Mouse (Mus musculus) embryonic fibroblast, embryonic 13.5 days (primary cell): ENCODE measurements around the gene Rab40c.

Experiments used
- CTCF ChIP-seq: IDR thresholded peaks from 2 replicates; pipeline ENCODE4 v1.5.1; 2011; ENCODE audit warnings: mild to moderate bottlenecking, control low read depth, low read length, moderate library complexity, borderline replicate concordance; ENCODE audit not compliant: insufficient read depth
- POLR2A ChIP-seq: IDR thresholded peaks from 2 replicates; pipeline ENCODE4 v1.6.1; 2011; ENCODE audit warnings: low read depth, mild to moderate bottlenecking, control low read depth, low read length, moderate library complexity

DNA sequence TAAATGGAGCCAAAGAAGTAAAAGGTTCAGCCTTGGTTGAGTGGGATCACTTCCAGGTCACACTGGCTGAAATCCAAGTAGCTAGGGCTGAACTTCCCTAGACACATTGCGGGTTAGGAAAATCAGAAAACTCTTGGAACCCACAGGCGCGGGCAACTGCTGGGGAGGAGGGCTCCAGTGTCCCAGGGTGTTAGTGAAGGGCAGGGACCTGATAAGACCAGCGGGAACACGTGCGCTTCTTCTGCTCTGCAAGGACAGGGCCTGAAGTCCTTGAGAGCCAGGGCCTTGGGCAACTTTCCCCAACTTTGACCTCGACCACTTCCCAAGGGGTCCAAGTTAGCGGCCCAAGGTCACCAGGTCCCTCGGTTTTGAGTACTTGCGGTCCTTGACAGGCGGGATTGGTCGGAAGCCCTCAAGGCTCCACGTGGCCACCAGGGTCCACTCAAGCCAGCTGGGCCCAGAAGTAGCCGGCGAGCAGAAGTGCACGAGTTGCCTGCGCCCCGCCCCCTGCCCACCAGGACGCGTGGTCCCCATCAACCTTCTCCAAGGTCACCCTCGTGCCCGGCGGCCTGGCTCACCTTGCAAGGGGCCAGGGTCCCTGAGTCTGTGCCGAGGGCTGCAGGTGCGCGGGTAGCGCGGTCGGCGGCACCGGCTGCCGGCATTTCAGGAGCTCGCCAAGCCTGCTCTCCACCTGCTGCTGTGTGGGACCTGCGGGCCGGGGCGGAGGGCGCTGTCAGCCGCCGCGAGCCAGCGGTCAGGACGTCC lies 51.5 kb downstream of the Rab40c start:
- no peak for TF ChIP-seq POLR2A
- no peak for TF ChIP-seq CTCF
